Mouse (Mus musculus): Measurements from ENCODE around the gene Dnal4. TPM values are rescaled to one million over a fixed set of nuclear protein-coding genes. Genes with fewer than 3 reads are reported as not detected.

Gene Dnal4
- polyA plus RNA-seq, 1 experiment from 2014 or later, result 48.0 TPM

- H3K4me3 ChIP-seq, result no peak overlapping the region
- peaks cover 2% of the 10 kb centered on the region; the same call in 1 of the 2 replicates for H3K36me3 ChIP-seq
- H3K27ac ChIP-seq, result no peak overlapping the region
- peaks cover 24% of the 10 kb centered on the region for H3K4me1 ChIP-seq
- no peaks in the 10 kb centered on the region for H3K9me3 ChIP-seq
- H3K27me3 ChIP-seq (ENCODE audit: insufficient read depth, poor library complexity, severe bottlenecking), result no peaks in the 10 kb centered on the region
- 23% methylated on average over 11 of the region's 11 CpGs for WGBS
- DNase-seq (ENCODE audit: low spot score), result no peak
These were observed 24.8 kb downstream of the Dnal4 start for GRCm38 (mm10) chr15:79752742-79753419.

GRCm38 (mm10) chr15:79751772-79752171, 25.9 kb downstream of the Dnal4 start:
- peaks cover 2% of the 10 kb centered on the region; the same call in 1 of the 2 replicates for H3K36me3 ChIP-seq
- no peak for DNase-seq (ENCODE audit: low spot score)
- H3K27ac ChIP-seq, result no peak overlapping the region
- no peak overlapping the region for H3K4me3 ChIP-seq
- WGBS, result 80% methylated on average over 17 of the region's 17 CpGs
- H3K27me3 ChIP-seq (ENCODE audit: insufficient read depth, poor library complexity, severe bottlenecking), result no peaks in the 10 kb centered on the region
- peaks cover 24% of the 10 kb centered on the region for H3K4me1 ChIP-seq
- no peaks in the 10 kb centered on the region for H3K9me3 ChIP-seq

DNA sequence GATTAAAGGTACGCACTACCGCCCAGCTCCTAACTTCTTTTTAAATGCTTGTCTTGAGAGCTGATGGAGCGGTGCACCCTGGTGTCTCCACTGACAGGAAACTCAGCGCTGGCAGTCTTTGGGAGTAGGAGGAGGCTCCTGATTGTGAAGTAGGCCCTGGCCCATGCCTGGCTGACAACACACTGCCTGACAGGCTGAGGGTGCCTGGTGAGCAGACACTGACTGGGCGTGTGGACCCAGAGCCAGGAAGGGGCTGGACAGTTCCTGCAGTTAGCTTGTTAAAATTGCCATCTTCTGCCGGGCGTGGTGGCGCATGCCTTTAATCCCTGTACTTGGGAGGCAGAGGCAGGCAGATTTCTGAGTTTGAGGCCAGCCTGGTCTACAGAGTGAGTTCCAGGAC, 27.4 kb downstream of the Dnal4 start:
- H3K4me1 ChIP-seq, result peaks cover 21% of the 10 kb centered on the region
- no peak overlapping the region for H3K4me3 ChIP-seq
- H3K27me3 ChIP-seq (ENCODE audit: insufficient read depth, poor library complexity, severe bottlenecking), result no peaks in the 10 kb centered on the region
- 81% methylated on average over 8 of the region's 8 CpGs for WGBS
- H3K36me3 ChIP-seq, result peaks cover 2% of the 10 kb centered on the region; the same call in 1 of the 2 replicates
- H3K27ac ChIP-seq, result no peak overlapping the region
- H3K9me3 ChIP-seq, result no peaks in the 10 kb centered on the region
- no peak for DNase-seq (ENCODE audit: low spot score)

DNA sequence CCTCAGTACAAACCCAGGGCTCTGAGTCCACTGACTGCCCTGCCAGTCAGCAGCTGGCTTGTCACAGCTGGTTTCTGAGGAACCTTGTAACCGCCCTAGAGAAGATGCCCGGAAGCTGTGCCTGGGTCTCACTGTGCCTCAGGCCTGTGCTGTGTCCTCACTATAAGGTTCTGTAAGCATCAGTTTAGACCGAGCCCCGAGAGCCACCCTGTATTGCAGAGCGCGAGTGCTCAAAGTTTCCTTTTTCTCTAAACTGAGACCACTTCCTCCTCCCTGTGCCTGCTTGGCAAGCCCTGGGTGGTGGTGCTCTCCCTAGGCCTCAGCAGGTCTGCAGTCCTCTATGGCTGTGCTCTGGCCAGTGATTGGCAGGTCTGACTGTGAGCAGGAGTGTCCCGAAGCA, 28.5 kb downstream of the Dnal4 start:
- H3K27me3 ChIP-seq (ENCODE audit: insufficient read depth, poor library complexity, severe bottlenecking), result no peaks in the 10 kb centered on the region
- 85% methylated on average over 7 of the region's 7 CpGs for WGBS
- no peaks in the 10 kb centered on the region for H3K9me3 ChIP-seq
- H3K4me3 ChIP-seq, result no peak overlapping the region
- H3K36me3 ChIP-seq, result peaks cover 4% of the 10 kb centered on the region; the same call in 1 of the 2 replicates
- H3K27ac ChIP-seq, result no peak overlapping the region
- peaks cover 23% of the 10 kb centered on the region for H3K4me1 ChIP-seq
- DNase-seq (ENCODE audit: low spot score), result no peak

DNA sequence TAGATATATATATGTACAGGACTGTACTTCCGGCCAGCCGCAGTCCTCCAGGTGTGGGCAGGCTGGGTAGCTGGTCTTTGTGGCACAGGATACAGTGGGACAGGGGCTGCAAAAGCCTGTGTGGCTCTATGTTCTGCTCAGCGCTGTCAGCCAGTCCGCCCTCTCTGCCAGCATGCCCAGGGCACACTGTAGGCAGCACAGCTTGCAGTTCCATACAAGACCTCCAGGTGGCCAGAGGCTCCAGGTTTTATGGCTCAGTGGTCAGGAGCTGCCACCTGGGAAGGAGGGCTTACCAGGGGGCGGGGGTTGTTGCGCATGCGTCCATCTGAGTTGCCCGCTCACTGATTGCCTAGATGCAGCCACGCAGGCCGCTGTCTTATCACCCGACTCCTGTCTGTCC, 29.7 kb downstream of the Dnal4 start:
- Histone ChIP-seq H3K4me1 (peaks cover 15% of the 10 kb centered on the region), H3K4me3 (no peak overlapping the region)

DNA sequence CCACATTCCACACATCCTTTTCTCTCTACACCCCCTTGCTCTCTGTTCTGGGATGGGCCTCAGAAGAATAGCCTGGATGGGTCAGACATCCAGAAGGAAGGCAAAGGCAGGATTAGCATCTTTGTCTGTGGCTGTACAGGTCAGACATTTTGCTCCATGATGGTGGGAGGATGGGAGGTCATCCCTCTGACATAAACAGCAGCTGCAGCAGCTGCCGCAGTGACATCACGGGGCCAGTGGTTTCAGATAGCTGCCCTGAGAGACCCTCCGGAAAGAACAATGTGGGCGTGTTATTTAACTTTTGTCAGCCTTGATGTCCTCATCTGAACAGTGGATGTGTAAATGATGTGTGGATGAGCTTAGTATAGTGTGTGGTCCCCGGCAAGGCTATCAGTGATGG, 31.8 kb downstream of the Dnal4 start:
- H3K4me3 ChIP-seq, result no peak overlapping the region
- H3K27ac ChIP-seq, result no peak overlapping the region
- H3K36me3 ChIP-seq, result peaks cover 6% of the 10 kb centered on the region; the same call in 1 of the 2 replicates
- peaks cover 21% of the 10 kb centered on the region for H3K4me1 ChIP-seq
- 85% methylated on average over 5 of the region's 5 CpGs for WGBS
- no peaks in the 10 kb centered on the region for H3K27me3 ChIP-seq (ENCODE audit: insufficient read depth, poor library complexity, severe bottlenecking)
- no peak for DNase-seq (ENCODE audit: low spot score)
- H3K9me3 ChIP-seq, result no peaks in the 10 kb centered on the region

More for the DNA sequence above, 29.7 kb downstream of the Dnal4 start:
- 52% methylated on average over 11 of the region's 11 CpGs for WGBS
- Histone ChIP-seq H3K27me3 (ENCODE audit: insufficient read depth, poor library complexity, severe bottlenecking) (no peaks in the 10 kb centered on the region), H3K9me3 (no peaks in the 10 kb centered on the region), H3K36me3 (peaks cover 6% of the 10 kb centered on the region; the same call in 1 of the 2 replicates), H3K27ac (no peak overlapping the region)
- no peak for DNase-seq (ENCODE audit: low spot score)

- peaks cover 5% of the 10 kb centered on the region; the same call in 1 of the 2 replicates for H3K36me3 ChIP-seq
- H3K27ac ChIP-seq, result no peak overlapping the region
- H3K4me1 ChIP-seq, result peaks cover 25% of the 10 kb centered on the region
- no peak overlapping the region for H3K4me3 ChIP-seq
- H3K9me3 ChIP-seq, result no peaks in the 10 kb centered on the region
- DNase-seq (ENCODE audit: low spot score), result no peak
- H3K27me3 ChIP-seq (ENCODE audit: insufficient read depth, poor library complexity, severe bottlenecking), result no peaks in the 10 kb centered on the region
- WGBS, result 80% methylated on average over 10 of the region's 10 CpGs
These were observed 32.3 kb downstream of the Dnal4 start for GRCm38 (mm10) chr15:79745312-79745711.

DNA sequence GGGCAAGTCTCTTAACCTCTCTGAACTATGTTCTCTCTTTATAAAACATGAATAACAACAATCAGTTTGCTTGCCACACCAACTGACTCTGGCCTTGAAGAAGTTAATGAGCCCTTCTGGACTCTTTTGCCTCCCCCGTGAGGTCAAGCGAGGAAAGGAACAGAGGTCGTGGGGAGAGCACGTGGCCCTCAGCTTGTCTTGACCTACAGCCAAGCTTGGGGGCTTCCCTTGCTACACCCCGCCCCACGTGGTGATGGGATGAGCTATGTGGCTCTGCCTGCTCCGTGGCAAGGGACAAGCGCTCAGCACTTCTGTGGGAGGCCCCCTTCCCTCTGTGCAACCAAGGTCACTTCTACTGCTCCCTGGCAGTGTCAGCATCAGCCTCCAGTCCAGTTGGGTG, 32.9 kb downstream of the Dnal4 start:
- no peak overlapping the region for H3K27ac ChIP-seq
- peaks cover 4% of the 10 kb centered on the region; the same call in 1 of the 2 replicates for H3K36me3 ChIP-seq
- H3K4me3 ChIP-seq, result no peak overlapping the region
- no peaks in the 10 kb centered on the region for H3K27me3 ChIP-seq (ENCODE audit: insufficient read depth, poor library complexity, severe bottlenecking)
- DNase-seq (ENCODE audit: low spot score), result no peak
- H3K9me3 ChIP-seq, result no peaks in the 10 kb centered on the region
- 71% methylated on average over 8 of the region's 8 CpGs for WGBS
- peaks cover 28% of the 10 kb centered on the region for H3K4me1 ChIP-seq

DNA sequence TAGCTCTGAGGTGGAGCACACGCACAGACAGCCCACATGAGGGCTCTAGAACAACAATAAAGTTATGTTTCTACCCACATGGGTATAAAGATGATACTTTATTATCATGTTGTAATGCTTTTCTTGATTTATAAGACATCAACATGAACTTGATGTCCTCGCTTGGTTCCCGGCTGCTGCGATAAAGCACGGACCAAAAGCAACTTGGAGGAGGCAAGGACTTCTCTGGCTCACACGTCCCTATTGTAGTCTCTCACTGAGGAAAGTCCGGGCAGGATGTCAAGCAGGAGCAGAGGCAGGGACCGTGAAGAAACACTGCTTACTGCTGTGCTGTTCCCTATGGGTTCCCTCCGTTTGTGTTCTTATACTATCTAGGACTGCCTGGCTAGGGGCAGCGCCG, 33.6 kb downstream of the Dnal4 start:
- Histone ChIP-seq H3K4me1 (peaks cover 34% of the 10 kb centered on the region), H3K36me3 (peaks cover 11% of the 10 kb centered on the region), H3K9me3 (no peaks in the 10 kb centered on the region), H3K4me3 (no peak overlapping the region), H3K27me3 (ENCODE audit: insufficient read depth, poor library complexity, severe bottlenecking) (no peaks in the 10 kb centered on the region), H3K27ac (no peak overlapping the region)
- DNase-seq (ENCODE audit: low spot score), result no peak
- WGBS, result 92% methylated on average over 11 of the region's 11 CpGs

DNA sequence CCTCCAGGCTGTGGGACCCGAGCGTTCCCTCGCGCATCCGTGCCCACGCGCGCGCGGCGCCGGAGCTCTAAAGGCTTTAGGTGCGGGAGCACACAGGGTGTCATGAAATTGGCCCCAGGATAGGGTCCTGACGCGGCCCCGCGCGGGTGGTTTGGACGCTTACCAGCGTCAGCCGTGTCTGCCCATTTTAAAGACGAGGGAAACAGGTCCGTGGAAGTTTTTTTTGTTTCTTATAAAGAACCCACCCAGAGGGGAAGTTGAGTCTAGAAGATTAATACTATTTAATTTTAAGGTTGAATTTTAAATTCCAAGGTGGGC, 35.0 kb downstream of the Dnal4 start:
- WGBS, result under 1% methylated on average over 23 of the region's 23 CpGs
- no peak for DNase-seq (ENCODE audit: low spot score)
- no peaks in the 10 kb centered on the region for H3K27me3 ChIP-seq (ENCODE audit: insufficient read depth, poor library complexity, severe bottlenecking)

DNA sequence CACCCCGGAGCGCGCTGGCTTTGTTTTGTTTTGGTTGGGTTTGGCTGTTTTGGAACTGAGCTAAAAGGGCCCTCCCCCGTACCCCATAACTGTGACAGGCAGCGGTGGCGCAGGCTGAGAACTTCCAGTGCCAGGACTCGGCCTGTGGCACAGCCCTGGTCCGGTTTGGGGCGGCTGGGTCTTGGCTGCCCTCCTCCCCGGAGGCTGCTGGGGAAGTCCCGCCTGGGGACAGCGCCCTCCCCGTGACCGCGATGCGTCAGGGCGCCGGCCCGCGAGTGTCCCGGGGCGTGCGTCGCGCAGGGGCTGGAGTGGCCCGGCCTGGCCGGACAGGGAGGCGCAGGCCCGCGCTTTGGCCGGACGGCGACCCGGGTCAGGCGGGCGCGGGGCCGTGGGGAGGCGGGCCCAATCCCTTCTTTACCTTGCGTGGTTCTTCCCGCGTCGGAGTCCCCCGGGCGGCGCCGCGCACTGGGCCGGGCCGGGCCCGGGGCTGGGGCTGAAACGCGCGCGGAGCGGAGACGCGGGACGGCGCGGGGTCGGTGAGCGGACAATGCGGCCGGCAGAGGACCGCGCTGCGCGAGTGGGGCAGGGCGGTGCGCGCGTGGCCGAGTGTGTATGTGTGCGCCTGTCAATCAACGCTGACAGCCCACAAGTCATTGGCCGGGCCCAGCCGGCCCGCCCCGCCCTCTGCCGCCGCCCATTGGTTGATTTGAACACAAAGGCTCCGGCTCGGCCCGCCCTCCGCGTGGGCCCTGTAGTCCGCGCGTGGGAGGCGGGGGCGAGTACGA, 35.5 kb downstream of the Dnal4 start, which contains the start of gene Sun2:
Gene Sun2, minus strand, starts transcription at position 616 of the 785 bp plus-strand sequence.
- WGBS, result under 1% methylated on average over 93 of the region's 93 CpGs
- H3K36me3 ChIP-seq, result peaks cover 30% of the 10 kb centered on the region
- no peaks in the 10 kb centered on the region for H3K27me3 ChIP-seq (ENCODE audit: insufficient read depth, poor library complexity, severe bottlenecking)
- H3K27ac ChIP-seq, result peak within 1 kb of the TSS; percentile 98
- peak within 1 kb of the TSS; percentile 97 for H3K4me3 ChIP-seq
- peak; percentile 94 for DNase-seq (ENCODE audit: low spot score)
- no peaks in the 10 kb centered on the region for H3K9me3 ChIP-seq
- peaks cover 34% of the 10 kb centered on the region for H3K4me1 ChIP-seq

More for the DNA sequence above, 35.0 kb downstream of the Dnal4 start:
- peaks cover 34% of the 10 kb centered on the region for H3K4me1 ChIP-seq
- H3K36me3 ChIP-seq, result peaks cover 25% of the 10 kb centered on the region
- H3K9me3 ChIP-seq, result no peaks in the 10 kb centered on the region
- H3K4me3 ChIP-seq, result peak overlapping the region; percentile 97
- H3K27ac ChIP-seq, result peak overlapping the region; percentile 98

DNA sequence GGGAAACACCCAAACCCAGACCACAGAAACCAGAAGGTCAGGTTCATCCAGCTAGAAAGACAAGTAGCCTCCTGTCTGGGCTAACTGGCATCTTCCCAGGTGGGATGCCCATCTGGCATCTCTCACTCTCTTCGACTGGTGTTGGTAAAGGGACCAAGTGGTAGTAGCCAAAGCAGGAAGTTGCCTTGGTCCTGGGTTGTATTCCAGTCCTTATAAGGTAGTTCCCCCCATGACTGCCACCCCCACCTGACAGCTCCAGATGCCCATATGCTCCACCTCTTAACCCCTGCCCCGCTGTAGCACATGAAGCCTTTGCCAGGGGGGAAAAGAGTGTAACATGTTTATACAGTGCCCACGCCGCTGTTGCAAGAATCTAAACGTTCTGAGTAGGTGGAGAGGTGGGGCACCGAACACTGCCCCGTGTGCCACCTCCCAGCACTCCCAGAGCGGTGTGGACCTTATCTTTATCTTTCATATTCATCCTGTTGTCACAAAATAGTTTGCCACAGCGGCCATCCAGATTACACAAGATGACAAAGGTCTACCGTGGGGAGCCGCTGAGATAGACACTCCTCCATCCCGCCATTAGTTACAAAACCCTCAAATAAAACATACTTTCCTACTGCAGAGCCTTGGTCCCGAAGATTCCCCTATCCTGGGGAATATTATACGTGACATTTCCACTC, 36.3 kb downstream of the Dnal4 start:
- H3K36me3 ChIP-seq, result peaks cover 38% of the 10 kb centered on the region
- H3K27ac ChIP-seq, result peak overlapping the region; percentile 98
- DNase-seq (ENCODE audit: low spot score), result no peak
- no peaks in the 10 kb centered on the region for H3K27me3 ChIP-seq (ENCODE audit: insufficient read depth, poor library complexity, severe bottlenecking)
- peaks cover 34% of the 10 kb centered on the region for H3K4me1 ChIP-seq
- WGBS, result 26% methylated on average over 14 of the region's 14 CpGs
- H3K9me3 ChIP-seq, result no peaks in the 10 kb centered on the region
- H3K4me3 ChIP-seq, result peak overlapping the region; percentile 97

GRCm38 (mm10) chr15:79740739-79741138, 36.9 kb downstream of the Dnal4 start:
- Histone ChIP-seq H3K4me3 (peak overlapping the region; percentile 97), H3K9me3 (no peaks in the 10 kb centered on the region), H3K27me3 (ENCODE audit: insufficient read depth, poor library complexity, severe bottlenecking) (no peaks in the 10 kb centered on the region), H3K27ac (peak overlapping the region; percentile 98; the same call in 1 of the 2 replicates), H3K36me3 (peaks cover 42% of the 10 kb centered on the region), H3K4me1 (peaks cover 35% of the 10 kb centered on the region)
- 42% methylated on average over 3 of the region's 3 CpGs for WGBS
- DNase-seq (ENCODE audit: low spot score), result no peak

Measured in heart, embryonic 10.5 days (tissue).